Mouse (Mus musculus) heart, adult 18-20 months (tissue): ENCODE data around the gene Vwa8. TPM values are rescaled to one million over a fixed set of nuclear protein-coding genes. Genes with fewer than 3 reads are reported as not detected.

Source experiments
- DNase-seq, 2 experiments: peaks; one replicate each; pipeline ENCODE4 v3.0.0; 2021 to 2022; ENCODE audit warnings: mixed read lengths in 1 of 2
- total RNA-seq, 2 experiments: library from RNA; stranded (reverse); gene quantifications; 2 replicates each; pipeline ENCODE4 v1.2.3; 2021

Vwa8 gene
- total RNA-seq, 2 experiments from 2014 or later, result 177 to 181 TPM

DNA sequence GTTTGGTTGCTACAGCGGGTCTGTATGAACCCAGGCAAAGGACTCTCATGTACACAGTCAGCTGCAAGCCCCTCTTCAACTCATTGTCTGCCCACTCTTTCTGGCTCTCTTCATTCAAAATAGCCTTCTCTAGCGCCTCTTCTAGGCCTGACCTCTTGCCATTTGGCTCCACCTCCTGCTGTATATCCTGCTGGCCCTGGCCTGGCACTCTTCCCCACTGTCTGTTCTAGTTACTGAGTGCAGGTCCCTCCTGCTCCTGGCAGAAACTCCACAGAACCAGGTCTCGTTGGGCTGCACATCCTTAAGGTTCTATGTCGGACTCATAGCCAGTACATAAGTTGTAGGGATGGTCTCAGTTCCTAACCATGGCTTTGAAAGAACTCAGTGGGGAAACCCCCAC is 293.5 kb downstream of the Vwa8 start:
- DNase-seq, result peak in 1 of 2 experiments; percentile 24

DNA sequence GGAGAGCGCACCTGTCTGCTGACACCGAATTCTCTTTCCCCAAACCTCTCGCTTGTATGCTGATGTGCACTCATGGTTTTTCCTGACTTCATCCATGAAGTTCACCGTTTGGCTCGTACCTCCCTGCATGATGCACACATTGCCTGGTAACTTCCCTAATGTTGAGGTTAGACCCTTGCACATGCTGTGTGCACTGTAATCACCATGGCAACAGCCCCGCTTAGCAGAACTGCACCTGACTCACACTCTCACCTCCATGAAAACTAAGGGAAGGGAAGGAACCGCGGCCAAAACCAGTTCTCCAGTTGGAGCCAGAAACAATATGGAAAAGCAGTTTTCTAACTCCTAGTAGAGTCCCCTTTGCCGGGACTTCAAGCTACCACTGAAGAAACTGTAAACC is 294.8 kb downstream of the Vwa8 start:
- DNase-seq, result no peak

DNA sequence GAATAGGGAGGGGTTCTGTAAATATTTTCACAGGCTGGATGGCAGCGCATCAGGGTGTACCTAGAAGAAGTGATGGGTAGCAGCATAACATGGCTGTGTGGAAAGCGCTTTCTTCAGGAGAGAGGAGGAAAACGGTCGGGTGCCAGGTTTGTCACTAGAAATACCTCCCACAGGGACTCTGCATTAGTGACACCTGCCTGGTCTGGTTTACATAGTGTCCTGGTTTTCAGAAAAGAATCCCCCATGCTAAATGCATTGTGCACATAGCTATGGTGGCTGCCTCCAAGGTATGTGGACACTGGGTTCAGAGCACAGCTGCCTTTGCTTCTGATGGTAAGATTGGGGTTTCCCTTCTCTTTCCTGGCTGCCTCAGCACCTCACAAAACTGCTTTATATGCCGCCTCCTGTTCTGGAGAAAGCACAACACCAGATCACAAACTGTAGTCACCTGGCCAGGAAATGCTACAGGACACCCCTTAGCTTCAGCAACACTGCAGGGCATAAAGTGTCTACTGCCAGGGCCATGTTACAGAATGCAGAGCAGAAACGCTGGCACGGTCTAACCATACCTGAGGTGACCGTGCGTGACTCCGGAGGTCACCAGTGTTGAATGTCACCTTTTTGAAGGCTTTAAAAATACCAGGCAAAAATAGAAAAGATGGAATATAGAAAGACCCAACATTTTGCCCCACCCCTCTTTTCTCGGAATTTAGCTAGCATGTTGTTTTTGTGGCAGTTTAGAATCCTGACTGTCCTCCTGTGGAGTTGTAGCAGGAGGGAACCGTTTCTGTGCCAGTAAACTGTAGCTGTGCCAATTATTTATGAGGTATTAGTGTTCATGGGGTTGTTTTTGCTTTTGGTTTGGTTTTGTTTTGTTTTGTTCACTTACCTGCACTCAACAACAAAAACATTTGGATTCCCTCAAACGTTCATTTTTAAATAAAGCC is 295.7 kb downstream of the Vwa8 start:
- no peak for DNase-seq

DNA sequence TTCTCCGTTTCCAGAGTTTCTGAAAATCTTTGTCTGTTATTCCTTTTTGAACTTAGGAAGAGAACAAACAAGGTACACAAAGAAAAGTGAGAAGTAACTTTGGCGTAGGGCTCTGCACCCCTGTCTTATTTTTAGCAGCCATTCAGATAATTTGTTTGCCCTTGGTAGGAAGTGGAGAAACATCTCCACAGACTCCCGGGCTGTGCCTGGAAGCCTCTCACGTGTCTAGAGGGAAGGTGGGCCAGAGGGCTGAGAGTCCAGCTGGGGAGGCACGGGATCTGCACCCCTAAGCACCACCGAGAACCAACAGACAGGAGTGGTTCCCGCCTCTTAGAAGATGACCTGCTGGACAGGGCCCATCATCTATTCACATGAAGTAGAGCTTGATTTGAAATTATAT is 302.9 kb downstream of the Vwa8 start:
- peak in 1 of 2 experiments; percentile 56 for DNase-seq

DNA sequence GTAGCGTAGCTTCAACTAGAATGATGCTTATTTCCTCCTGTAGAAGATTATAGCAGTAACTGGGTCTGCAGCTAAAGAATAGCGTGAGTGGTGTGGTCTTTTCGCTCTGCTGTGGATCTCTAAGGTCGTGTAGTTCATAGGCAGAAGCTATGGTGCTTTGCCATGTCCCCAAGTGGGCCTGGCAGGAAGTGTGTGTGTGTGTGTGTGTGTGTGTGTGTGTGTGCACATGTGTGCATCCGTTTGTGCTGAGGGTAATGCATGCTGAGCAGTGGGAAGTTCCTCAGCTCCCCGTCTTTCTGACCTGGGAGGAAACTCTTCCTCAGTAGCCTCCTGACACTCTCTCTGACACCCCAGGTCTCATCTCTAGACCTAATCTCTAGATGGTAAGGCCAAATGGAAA is 305.0 kb downstream of the Vwa8 start:
- DNase-seq, result no peak

DNA sequence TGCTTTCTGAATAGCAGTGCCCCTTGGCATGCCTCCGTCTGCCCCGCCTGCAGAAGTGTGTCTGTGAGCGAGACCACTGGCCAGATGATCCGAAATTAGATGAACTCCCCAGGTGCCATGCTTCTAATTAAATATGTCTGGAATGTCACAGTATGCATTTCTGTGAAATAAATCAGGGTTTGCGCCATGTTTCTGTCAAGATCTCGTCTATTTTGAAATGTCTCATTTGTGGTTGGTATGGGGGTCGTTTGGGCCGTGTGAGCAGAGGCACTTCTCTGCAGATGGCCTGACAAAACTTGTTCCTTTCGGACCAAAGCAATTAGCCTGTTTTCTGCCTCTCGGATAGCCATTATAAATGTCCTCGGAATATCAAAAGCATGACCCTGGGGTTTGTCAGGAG is 306.1 kb downstream of the Vwa8 start:
- DNase-seq, result no peak

DNA sequence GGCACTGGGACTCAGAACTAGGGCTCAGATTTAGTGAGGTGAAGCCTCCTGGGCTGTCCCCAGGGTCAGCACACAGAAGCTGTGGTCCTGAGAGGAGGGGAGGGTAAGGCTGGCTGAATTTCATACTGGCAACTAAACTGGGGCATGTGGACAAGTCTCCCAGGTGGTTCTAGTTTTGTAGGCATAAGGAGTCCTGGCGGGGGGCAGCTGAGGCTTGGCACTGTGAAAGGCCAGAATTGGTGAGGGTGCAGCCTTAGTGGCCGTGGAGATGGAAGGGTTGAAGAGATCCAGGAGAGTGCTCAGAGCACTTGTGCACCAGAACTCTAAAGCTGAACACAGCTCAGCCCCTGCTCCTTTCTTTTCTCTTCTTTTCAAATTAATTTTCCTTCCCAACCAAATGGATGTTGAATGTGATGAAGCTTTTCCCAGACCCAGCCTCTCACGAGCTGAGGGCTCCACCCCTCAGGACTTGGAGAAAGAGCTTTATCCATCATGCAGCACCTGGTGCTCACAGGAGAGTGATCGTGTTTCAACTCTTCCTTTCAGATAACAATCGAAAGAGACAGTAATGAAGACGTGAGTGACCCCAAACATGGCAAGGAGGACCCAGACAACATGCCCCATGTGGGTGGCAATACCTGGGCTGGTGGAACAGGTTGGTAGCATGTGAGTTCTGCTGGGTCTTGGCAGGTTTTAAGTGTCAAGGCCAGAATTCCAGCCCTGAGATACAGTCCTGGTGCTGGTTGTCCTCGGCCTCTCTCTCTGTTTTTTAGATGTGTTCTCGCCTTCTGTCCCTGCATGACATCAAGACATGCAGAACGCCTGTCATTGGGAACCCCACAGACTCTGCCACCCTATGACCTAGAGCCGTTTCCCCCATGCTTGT is 307.9 kb downstream of the Vwa8 start:
- no peak for DNase-seq

DNA sequence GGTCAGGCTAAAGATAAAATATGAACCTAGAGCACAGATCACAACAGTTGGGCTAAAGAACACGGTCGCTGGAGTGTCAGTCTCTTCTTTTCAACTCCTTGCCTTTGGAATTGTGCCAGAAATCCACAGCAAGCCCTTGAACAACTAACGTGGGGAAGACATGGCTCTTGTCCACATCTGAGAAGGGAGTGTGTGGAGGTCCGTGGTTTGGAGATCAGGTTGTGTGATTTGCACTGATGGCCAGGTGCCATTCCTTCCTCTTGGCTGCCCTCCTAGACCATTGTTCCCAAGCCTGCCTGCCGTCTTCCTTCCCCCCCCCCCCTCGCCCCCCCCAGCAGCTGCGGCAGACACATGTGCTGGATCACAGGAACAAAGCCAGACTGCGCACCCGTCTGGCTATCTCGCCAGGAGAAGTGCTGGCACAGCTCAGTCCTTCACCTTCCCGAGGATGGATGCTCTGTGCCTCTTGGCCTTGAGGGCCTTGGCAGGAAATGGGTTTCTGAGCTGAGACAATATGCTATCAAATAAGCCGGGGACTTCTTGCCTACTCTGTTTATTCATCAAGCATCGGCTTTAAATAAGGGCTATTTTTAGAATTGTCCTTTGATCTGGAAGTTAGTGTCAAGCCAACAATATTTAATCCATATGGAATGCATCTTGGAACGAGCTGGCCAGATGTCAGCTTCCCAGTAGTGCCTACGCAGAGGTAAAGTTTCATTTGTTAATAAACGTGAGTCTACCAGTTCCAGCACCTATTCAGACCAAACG is 308.8 kb downstream of the Vwa8 start:
- peak; percentile 69 to 82 for DNase-seq

DNA sequence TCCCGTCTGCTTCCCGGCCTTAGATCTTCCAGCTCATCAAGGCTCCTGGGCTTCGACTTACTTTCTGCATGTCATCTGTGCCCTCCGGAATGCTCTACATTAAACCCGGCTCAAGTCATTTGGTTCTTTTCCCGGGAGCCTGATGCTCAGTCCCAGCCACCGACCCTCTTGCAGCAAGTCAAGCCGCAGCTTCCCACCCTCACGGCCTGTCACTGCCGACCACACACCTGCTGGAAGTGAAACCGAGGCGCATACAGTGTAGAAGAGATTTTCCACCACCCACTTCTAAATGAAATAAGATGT is 309.3 kb downstream of the Vwa8 start:
- no peak for DNase-seq

DNA sequence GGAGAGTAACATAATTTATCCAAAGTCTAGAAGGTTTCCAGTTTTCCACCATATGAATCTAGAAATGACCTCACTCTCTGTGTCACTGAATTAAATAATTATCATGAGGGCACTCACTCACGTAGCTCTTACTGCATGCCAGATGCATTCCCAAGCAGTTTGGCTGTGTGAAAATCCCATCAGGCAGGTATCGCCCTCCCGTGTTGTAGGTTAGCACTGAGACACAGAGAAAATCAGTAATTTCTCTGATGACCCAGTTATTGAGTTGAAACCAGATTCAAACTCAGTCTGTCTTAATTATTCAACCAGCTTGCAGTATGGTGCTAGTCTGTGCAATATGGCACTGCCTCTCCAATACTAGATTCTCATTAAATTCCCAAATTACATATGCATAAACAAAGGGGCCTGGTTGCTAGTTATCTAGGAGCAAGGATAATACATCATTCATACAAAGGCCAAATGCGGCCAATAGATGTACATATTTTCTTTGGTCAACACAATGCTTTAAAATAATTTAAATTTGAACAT is 309.9 kb downstream of the Vwa8 start:
- no peak for DNase-seq

DNA sequence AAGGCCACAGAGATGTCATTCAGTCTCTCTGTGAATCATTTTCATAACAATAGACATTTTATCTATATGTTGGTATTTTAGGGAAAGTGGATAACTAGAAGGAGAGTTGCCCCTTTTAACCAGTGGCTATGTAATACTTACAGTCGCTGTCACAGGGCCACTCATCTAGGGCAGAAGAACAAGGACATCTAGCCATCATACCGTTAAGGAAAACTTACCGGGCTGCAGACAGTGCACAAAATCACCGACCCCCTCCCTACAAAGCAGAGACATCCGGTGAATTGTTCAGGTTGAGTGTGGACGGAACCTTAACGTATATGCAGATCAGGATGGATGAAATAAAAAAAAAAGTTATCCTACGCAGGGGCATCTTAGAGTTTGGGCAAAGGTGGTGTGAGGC is 310.6 kb downstream of the Vwa8 start:
- no peak for DNase-seq

DNA sequence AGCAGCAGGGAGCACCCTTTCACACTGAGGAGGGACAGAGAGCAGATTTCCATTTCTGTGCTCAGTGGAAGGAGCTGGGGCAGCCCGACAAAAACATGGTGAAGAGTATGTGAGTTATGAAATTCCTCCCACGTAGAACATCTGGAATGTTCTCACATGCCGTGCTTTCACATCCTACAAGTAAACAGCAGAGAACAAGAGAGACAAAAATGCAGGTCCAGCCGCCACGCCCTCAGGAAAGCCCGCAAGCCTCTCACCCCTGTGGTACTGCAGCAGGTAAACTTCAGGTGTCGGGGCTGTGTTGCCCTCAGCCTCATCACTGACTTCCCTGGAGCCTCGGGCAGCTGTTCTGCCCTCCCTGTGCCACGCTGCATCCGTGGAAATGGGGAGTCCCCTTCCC is 311.6 kb downstream of the Vwa8 start:
- DNase-seq, result peak in 1 of 2 experiments; percentile 25

DNA sequence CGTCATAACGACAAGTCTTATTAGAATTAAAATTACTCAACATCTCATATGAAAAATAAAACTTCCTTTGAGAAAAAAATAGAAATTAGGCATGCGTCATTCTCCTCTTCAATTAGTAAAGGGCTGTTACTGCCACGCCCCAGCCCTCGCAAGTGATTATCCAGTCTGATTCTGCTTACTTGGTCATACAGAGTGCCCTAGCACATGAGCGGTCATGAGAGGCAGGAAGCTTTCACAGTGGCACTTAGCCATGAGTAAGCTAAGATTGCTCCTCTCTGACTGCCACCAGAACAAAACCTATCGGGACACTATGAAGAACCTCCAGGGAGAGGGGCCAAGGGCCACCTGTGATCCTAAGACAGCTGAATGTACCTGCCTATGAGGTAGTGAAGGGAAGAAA is 312.1 kb downstream of the Vwa8 start:
- DNase-seq, result peak in 1 of 2 experiments; percentile 18

DNA sequence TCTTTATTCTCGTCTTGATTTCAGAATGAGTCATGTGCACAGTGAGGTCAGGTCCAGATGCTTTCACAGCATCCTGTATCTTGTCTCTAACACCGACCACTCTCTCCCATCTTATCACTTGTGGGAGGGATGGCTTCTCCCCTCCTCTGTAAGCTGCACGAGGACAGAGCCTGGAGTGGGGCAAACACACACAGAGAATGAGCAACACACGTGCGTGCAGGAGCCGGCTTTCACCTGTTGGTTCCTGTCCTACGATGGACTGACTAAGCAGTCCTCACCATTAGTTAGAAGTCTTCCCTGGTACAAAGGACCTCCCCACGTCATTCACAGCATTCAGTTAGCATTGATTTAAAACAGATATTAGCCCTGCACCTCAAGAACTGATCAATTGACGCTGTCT is 312.9 kb downstream of the Vwa8 start:
- no peak for DNase-seq

DNA sequence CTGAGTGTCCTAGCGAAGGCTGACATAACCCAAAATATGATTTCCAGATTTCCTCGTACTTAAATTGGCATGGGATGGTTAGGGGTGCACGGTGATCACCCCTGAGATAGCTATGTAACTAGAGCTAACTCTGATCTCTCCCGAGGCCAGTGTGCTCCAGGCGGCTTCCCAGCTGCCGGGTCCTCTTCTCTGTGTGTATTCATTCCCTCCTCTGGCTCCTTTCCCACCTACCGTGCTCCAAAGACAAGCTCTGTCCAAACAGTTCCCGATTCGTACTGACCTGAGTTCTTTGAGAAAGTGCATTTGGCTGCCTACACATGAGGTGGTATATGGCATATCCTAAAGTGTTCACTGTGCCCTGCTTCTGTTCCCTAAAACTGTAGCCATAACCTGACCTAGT is 313.8 kb downstream of the Vwa8 start:
- DNase-seq, result peak in 1 of 2 experiments; percentile 27

DNA sequence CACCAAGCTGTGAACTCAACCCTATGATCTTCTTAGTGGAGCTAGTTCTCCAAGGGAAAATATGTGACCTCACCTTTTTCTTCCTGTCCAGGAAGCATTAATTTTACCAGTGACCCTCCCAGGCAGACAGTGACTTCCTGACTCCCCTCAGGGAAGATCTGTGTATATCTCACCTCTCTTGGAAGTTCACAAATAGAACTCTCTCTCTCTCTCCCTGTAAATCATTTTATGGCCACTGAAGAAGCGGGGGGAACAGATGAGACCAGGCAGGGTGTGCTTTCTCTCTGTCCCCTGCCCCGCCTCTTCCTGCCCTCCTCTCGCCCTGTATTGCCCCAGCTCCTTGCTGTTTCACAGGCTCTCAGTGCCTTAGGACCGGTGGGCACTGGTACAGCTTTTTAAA is 315.5 kb downstream of the Vwa8 start:
- DNase-seq, result peak in 1 of 2 experiments; percentile 26

DNA sequence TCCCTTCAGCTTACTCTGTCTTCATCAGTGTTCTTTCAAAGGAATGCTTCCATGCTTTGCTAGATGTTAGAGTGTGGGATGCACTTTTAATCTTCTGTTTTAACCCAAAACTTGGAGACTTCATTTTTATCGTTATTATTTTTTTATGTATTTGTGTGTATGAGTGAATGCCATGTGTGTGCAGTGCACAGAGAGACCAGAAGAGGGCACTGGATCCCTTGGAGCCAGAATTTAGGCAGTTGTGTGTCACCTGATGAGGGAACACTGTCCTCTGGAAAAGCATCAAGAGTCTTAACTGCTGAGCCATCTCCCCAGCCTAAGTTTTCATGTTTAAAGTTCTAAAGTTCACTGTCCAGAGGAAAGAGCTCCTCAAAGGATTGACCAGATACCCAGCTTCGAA is 316.1 kb downstream of the Vwa8 start:
- no peak for DNase-seq

DNA sequence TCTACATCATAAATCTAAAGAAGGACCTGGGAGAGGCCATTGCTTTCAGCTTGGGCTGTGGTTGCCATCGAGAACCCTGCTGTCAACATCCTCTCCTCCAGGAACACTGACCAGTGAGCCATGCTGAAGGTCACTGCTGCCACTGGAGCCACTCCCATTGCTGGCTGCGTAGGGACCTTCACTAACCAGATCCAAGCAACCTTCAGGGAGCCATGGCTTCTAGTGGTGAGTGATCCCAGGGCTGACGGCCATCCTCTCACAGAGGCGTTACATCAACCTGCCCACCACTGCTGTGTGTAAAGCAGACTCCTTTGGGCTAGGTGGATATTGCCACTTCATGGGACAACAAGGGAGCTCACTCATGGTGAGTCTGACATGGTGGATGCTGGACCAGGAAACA is 325.7 kb downstream of the Vwa8 start:
- no peak for DNase-seq

DNA sequence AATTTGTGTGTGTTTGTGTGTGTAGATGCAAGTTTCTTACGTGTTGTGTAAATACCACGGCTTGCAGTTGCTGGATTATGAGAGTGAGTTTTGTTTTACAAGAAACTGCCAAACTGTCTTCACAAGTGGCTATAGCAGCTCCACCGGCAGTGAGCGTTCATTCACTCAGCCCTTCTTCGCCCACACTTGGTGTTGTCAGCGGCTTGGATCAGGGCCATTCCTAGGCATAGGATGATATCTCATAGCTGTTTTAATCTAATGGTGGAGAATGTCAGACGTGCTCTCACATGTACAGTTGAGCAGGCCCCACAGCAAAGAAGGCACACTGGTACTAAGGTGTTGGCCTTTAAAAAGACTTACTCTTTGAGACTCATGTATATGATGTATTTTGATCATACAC is 328.9 kb downstream of the Vwa8 start:
- DNase-seq, result no peak

DNA sequence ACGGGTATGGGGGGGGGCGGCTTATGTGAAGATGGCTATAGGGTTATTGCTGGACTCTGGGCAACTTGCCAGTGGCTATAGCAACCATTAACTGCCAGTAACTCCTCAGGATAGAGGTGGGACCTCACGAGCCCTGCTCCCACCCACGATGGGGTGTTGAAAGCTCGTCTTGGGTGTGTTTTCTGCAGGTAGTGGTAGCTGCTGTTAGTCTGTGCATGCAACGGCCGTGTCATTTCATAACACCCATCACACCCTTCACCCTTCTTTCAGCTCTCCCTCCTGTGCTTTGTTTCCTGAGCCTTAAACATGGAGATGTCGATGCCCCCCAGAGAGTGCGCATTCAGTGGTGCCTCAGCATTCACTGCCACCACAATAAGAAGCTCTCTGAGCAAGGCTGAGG is 329.4 kb downstream of the Vwa8 start:
- no peak for DNase-seq

DNA sequence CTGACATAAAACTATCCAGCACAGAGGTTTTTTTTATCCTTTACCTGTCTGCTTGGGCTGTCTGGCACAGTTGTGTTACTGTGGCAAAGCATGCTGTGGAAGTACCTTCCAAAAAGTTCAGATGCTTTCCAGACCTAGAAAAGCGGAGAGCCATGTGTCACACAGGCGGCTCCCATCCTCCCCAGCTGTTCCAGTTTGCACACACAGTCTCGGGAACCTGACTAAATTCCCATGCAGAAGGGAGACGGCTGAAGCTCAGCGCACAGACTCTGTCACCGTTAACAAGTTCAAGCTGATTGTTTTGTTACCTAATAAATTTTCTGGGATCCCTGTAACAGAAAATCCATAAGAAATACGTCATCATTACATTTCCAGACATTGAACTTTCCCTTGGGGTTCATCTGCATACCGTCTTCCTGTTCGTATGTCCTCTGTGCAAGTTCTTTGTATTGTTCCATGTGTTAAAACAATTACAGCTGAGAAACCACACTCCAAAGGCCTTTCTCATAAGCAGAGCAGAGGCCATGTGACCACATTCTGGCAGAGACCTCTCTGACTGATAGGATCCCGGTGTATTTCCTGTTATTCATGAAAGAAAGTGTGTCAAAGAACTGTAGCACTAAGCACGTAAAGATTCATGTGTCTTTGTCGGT is 331.4 kb downstream of the Vwa8 start:
- DNase-seq, result peak in 1 of 2 experiments; percentile 80

DNA sequence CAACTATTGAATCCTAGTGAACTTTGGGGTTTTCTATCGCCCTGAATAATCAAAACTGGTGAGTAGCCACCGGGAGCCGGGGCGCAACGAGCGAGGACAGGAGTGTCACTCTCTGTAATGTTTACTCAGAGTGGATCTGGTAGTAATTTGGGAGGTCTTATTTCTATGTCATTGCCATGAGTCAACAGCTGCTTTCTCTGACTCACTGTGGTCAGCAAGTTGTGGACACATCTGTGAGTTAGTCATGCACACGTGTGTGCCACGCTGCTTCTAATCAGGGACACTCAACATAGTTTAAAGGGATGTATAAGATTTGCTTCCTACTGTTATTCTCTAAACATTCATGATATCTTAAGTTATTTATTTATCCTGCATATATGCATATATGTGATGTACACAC is 332.9 kb downstream of the Vwa8 start:
- DNase-seq, result no peak
